Mouse (Mus musculus) megakaryocyte-erythroid progenitor cell, adult 5-6 weeks (primary cell): Measurements from ENCODE around the gene Mmab. TPM values are rescaled to one million over a fixed set of nuclear protein-coding genes. Genes with fewer than 3 reads are reported as not detected.
A peak's percentile ranks its signal among the peaks of the same experiment; 100 is the strongest.

Experiments
- ATAC-seq: replicated peaks from 2 replicates; pipeline ENCODE4 v1.8.0; 2016; ENCODE audit warnings: mild to moderate bottlenecking, inconsistent platforms; ENCODE audit not compliant: severe bottlenecking, poor library complexity, low FRiP score, low TSS enrichment
- total RNA-seq, 2 experiments: library from RNA; stranded (forward) in 1 of 2; stranded (reverse) in 1 of 2; fragments of 200-1000, 215-1000 nt in 1 of 2; fragments of >200 nt in 1 of 2; fragmentation: Nextera tagmentation in 1 of 2; gene quantifications; 2 replicates each; pipeline ENCODE4 v1.2.3; 2014 to 2017

Gene Mmab
- total RNA-seq (2014; fragmentation: Nextera tagmentation) (7.5 and 8.3 TPM in 2 replicates), total RNA-seq (2017) (9.5 and 9.9 TPM in 2 replicates)

DNA sequence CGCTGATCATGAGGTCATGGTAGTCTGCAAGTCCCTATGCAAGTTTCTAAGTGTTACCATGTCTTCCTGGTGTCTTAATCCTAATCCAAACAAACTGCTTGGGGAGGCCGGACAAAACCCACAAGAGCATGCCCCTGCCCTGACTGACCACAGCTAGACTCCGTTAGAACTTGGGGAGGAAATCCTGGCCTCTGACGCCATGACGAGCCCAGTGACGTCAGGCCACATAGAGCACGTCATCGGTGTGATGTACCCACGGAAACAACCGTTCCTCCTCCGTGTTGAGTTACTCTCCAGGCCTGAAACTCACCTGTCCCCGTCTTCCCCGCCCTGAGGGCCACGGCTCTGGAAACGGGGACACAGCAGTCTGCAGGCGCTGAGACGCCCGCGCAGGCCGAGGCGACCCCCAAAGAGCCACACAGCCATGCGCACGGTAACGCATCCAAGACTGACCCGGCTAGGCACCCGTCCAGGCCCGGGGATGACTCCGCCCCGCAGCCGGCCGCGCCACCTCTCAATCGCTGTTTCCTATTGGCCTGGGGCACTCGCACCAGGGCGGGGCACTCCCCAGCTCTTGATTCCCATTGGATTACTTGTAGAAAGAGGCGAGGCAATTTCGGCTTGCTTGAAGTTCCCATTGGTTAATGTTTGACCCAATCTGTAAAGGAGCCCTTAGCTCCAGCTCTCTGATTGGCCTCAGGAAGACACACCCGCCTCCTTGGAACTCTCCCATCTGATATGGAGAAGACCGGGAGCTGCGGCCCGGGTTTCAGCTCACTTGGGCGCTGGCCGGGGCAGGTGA lies at the start of gene Mmab, which contains the start of gene Mvk:
Gene Mmab, minus strand, starts transcription at position 495 of the 802 bp plus-strand sequence.
Gene Mvk, plus strand, starts transcription at position 704 of the 802 bp plus-strand sequence.
- ATAC-seq, result peak; percentile 98

DNA sequence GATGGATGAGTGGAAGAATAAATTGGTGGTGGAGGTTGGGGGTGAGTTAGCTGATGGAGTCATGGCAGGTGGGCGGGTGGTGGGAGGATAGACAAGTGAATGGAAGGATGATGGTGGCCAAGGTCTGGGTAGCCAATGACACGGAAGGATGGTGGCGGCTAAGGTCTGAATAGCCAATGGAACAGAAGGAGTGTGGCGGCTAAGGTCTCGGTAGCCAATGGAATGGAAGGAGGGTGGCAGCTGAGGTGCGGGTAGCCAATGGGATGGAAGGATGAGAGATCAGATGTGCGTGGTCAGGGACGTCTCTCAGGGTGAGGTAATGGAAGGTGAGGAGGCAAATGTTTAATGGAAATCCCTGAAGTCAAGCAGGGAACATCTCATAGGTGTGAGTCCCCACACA lies 46.4 kb upstream of the Mmab start:
- no peak for ATAC-seq

DNA sequence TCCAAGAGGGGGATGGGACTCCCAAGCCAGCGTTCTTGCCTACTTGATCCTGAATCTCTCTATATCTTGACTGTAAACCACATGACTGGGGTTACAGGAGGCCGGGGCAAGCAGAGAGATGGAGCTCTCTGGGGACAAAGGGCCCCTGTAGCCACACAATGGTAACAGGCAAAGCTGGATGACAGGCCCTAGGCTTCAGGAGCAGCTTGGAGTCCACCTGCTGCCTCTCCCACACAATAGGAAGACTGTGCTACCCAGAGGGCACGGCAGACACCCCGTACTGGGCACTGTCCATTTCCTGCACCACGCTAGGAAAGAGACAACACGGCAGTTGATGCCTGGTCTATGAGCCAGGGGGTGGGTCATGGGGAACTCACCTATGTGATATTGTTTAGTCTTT lies 45.7 kb upstream of the Mmab start:
- ATAC-seq, result no peak

DNA sequence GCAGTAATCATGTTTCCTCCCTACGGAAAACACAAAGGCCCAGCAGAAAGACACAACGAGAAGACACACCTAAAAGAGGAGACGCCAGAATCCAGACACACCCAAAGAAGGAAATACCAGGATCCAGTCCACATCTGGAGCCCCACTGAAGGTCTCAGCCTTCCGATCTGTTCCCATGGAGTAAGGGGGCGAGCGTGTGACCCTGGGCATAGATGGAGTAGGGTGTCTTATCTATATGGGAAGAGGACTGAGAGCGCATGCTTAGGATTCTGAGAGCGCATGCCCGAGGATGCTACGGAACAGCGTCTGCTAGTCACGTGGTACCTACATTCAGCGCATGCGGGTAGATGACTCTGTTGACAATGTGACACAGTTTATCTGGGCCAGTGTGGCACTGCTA lies 41.8 kb upstream of the Mmab start:
- no peak for ATAC-seq

DNA sequence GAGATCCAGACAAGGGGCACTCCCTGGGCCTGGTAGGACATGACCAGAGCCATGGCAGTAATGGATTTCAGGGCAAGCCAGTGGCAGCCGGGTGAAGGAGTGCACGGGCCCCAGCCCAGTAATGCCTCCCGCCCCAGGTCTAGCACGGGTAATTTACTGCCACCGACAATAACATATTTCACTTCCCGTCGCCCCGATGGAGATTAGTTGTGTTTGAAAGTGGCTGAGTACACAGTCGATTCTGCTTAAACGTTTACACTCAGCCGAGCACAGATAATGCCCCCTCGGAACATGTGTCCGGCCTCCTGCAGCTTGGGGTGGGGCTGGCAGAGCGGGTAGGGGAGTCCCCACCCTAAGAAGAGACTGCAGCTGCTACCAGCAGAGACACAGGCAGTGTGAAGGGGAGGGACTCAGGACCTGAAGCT lies 38.7 kb upstream of the Mmab start:
- ATAC-seq, result peak; percentile 65

DNA sequence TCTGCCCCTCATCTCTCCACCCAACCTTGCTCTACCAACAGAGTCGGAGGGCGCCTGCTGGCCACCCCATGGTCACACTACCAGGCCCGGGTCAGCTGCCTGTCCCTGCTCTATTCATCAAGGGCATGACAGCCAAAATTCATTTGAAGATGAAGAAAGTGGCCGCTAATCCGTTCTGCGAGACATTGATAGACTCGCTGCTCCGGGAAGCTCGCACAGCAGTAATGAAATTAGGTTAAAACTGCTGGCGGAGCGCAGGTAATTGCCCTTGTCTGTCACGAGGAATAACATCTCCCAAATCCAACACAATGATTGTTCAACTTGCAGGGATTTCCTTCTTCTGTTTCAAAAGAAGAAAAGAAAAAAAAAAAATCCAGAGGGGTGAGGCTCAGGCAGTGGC lies 34.4 kb upstream of the Mmab start:
- no peak for ATAC-seq

DNA sequence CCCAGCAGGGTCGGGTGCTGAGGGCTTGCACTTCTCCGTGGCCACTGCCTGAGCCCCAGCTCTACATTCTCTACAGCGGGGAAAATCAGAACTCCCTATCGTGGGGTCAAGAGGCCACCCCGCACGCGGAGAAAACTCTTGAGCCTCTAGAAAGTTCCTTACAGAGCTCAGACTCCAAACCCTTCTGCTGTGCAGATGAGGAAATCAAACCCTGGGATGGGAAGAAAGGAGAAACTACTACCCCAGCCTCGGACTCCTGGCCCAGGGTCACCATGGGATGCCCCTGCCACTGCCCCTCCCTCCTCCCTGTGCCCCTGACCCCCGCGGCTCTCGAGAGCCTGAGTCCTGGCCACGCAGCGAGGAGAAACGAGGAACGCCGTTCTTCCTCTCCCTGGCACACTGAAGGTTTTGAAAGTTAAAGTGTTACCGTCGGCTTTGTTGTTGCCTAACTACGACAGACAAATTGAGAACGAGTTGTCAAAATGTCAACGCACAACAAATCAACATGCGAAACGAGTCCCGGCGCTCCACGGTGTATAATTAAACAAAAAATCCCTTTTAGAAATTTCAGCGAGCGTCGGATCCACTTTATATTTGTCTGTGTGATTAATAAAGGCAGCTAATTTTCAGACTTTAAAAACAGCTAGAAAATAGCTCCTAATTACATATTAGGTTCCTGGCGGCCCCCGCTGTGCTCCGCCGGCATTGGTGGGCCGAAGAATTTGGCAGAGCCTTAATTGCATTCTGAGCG lies 31.1 kb upstream of the Mmab start:
- no peak for ATAC-seq

DNA sequence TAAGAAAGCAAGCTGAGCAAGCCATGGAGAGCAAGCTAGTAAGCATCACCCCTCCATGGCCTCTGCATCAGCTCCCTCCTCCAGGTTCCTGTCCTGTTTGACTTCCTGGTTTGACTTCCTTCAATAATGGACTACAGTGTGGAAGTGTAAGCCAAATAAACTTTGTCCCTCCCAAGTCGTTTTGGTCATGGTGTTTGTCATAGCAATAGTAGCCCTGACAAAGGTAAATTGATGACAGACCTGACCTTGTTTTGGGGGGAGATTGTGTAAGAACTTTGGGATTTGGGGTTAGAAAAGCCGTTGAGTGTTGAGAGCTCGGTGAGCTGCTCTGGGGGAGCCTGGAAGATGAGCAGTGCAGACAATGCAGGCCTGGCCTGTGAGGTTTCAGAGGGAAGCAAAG lies 26.5 kb upstream of the Mmab start:
- no peak for ATAC-seq

DNA sequence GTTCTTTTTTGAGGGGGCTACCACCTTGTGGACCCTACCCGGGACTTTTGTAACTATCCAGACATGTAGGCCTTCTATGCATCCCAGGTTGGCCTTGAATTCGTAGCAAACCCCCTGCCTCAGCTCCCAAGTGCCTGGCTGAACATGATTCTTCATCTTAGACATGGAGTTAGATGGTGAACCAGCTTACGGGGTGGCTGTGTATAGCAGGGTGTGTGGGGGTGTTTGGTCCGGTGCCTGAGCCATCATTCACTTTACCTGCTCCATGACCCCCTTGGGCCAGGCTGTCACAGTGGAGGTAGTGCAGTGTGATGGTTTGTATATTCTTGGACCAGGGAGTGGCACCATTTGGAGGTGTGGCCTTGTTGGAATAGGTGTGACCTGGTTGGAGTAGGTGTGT lies 24.1 kb upstream of the Mmab start:
- no peak for ATAC-seq

DNA sequence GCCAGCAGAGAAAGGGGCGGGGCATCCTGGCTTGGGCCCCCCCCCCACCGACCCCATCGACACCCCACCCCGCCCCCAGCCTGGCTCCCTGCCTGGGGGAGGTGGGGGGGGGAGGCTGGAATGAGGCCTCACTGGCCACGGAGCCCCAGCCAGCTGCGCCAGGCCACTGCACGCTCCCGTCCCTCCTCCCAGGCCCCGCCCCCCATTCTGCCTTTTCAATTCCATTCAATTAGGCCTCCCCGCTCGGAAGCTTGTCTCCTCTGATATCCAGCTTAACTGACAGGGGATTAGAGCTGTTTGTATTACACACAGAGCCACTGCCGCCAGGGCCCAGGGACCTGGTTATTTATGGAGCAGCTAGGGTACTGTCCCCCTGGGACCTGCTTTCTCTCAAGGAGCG lies 23.6 kb upstream of the Mmab start:
- no peak for ATAC-seq

DNA sequence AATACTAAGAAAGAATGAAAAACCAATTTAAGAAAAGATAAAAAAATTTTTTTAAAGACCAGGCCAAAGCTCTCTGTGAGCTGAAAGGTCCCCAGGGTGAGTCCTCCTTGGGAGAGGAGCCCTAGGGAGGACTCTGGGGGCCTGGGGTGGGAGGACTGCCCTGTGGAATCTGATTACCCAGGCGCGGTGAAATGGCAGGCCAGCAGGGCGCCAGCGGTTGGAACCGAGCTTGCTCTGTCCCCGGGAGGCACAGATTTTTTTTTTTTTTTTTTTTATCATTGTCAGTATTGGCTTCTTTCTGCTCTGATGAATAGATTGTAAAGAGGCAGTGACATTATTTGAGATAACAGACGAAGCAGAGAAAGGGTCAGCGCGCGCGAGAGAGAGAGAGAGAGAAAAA lies 23.2 kb upstream of the Mmab start:
- no peak for ATAC-seq

DNA sequence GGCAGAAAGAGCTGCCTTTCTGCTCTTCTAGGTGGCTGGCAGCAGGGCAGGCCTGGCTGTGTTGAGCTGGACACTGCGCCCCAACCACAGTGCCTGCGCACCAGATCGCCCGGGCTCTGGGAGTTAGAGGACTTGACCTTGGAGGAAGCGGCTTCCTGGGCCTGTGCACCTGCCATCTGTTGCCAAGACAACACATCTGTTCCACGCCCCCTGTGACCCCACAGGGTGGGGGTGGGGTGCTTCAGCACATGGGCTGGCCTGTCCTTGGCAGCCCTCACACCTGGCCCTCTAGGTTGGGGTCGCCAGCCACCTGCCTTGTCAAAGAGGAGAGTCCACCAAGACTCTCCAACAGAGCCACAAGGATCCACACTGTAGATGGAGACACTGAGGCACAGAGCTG lies 21.8 kb upstream of the Mmab start:
- ATAC-seq, result no peak

DNA sequence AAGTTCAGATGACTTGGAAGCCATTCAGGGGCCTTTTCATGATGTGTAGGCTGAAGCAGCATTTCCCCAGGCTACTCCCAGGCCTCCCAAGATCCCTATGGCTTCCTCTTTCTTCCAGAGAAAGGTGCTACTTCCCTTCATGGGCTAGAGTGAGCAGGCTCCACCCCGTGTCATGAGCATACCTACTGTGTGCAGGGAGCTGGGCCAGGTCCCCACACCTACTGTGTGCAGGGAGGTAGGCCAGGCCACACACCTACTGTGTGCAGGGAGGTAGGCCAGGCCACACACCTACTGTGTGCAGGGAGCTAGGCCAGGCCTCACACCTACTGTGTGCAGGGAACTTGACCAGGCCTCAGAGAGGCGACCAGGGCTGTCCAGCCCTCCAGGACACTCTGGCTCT lies 20.7 kb upstream of the Mmab start:
- ATAC-seq, result no peak

DNA sequence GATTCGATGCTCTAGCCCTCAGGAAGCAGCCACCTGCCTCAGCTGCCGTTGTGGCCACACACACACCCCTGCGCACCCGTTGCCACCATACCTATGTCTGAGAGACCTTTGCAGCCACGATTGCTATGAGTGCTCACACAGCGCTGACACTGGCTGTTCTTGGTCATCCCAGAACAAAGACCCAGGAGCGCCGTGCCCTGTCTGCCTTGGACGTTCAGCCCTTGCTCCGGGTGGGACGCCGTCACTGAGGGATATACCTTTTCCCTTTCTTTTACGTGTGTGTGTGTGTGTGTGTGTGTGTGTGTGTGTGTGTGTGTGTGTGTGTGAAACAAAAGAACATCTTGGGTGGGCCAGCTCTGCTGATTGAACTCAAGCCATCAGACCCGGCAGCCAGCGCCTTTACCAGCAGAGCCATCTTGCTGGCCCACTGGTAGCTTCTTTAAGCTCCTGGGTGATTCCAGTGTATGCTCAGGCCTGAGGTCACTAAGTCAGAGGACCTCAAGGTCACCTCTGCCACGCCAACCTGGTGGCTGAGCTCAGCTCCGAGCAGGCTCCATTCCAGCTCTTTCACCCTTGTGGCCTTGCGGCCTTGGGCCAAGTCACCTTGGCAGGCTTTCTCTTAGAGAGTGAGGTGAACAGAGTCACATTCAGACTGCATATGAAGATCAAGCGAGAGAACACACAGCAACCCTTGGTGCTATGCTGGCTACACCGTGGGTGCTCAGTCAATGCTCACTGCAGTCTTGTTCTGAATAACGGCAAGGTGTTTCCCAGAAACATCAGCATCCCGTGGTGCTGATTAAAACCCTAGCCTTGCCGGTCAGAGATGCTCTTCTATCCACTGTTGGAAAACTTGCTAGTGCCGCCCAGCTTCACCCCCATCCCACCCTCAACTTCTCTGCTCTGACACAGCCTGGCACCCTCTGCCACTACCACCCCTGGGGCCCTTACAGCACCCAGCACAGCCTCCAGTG lies 18.5 kb upstream of the Mmab start:
- ATAC-seq, result no peak

DNA sequence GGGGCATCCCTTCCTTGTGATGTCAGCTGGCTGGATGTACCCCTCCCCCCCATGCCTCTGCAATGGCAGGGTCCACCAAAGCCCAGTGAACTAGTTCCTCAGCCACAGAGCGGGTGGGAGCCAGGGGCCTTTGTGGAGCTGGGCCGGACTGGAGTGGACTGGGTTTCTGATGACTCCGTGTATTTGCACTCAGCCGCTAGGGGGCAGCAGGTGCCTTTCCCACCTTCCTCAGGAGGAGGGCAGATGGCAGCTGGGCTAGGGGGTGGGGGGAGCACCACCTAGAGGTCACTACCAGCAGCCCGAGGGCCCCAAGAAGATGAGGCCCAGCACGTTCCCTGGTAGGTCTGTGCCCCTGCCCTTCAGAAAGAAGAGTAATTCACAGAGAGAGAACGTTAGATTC lies 17.4 kb upstream of the Mmab start:
- peak; percentile 83 for ATAC-seq

DNA sequence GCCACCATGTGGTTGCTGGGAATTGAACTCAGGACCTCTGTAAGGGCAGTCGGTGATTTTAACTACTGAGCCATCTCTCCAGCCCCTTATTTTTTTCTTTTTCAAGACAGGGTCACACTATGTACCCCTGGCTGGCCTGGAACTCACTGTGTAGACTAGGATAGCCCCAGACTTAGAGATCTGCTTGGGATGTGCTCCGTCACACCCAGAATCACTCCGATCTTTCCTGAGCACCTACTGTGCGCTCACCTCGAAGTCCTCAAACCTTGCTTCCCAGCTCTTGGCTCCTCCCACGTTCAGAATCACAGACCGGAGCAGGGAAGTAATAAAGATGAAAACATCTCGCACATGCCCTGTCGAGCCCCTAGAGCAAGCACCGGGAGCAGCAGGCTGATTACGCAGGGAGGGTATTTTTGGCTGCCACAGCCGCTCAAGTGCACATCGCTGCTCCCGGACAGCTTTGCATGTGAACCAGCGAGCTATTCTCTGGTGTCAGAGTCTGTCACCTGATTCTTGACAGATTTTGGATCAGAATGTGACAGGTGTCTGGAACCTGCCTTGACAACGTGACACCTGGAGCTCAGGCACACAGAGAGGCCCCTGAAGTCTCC lies 13.2 kb upstream of the Mmab start:
- ATAC-seq, result no peak

DNA sequence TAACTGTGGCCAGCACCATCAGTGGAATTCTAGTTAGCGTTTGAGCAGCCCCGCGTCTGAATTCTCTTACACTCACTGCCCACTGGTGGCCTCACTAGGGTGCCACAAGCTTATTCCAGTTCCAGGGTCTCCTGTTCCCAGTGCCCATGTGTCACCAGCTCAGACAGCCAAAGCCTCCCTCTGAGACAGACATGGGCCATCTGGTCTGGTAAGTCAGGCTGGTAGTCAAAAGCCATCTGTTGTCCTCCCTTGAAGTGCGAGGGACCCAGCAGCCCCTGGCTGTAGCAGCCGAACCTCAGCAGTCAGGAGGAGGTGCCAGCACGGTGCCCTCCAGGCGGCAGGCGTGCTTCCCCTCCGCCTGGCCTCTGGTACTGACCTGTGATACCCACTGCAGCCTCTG lies 12.4 kb upstream of the Mmab start:
- ATAC-seq, result no peak

DNA sequence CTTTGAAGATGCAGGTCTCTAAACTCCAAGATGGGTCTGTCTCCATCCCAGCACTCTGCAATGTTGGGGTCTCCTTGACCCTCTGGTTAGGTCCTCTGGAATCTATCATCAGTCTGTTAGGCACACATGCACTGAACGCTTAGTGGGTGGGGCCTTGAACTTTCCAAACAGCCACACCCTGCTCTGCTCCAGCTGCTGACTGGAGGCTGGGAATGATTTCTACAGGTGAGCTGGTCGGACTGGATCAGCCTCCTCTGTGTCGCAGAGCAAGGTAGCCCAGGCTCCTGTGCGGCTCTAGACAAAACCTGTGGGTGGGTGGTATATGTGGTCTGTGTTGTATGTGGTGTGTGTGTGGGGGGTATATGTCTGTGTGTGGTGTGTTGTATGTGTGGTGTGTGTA lies 5.2 kb upstream of the Mmab start:
- no peak for ATAC-seq

DNA sequence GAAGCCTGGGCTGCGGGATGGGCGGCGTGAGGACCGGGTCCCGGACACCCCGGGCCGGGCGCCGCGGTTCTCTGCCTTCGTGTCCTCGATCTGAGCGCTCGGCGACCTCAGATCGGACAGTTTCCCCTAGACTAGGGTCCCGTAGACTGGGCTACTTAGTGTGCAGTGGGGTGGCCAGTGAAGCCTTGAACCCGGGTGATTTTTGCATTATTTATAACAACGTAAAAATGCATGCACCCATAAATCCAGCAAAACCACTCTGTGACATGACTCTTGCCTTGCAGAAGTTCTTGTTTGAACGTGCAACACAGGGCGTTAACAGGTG lies 470 bp upstream of the Mmab start:
- no peak for ATAC-seq

DNA sequence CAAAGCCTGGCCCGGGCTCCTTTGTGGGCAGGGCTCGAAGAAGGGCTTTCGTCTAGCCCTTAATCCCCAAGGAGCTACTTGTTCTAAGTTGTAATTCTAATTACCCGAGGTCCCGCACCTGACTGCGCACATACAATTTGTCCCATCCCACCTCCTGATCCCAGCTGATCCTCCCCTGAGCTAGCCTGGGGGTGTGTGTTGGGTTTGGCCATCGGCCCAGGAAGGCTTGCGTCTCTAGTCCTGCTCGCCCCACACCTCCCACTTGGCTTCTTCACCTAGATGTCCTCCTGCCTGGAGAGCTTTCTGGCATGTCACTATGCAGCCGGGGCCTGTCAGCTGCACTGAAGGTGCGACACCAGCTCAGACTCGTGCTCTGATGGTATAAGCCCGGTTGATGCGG lies 8.3 kb downstream of the Mmab start:
- no peak for ATAC-seq
